Mouse (Mus musculus) adrenal gland, postnatal 14 days (tissue): ENCODE results near the gene Baz2b. TPM values are rescaled to one million over a fixed set of nuclear protein-coding genes. Genes with fewer than 3 reads are reported as not detected.
"Not testable (repeated sequence)": the region's sequence is repeated elsewhere in the genome, so short reads cannot be mapped to it uniquely, and the experiment has no call there.

Source experiments
- DNase-seq: peaks from one replicate; pipeline ENCODE4 v3.0.0; 2021; ENCODE audit warnings: mixed read lengths
- total RNA-seq: library from RNA; stranded (reverse); gene quantifications from 2 replicates; pipeline ENCODE4 v1.2.3, GENCODE M21; 2021

Gene Baz2b
- total RNA-seq, 1 experiment from 2014 or later: 79.7 TPM

DNA sequence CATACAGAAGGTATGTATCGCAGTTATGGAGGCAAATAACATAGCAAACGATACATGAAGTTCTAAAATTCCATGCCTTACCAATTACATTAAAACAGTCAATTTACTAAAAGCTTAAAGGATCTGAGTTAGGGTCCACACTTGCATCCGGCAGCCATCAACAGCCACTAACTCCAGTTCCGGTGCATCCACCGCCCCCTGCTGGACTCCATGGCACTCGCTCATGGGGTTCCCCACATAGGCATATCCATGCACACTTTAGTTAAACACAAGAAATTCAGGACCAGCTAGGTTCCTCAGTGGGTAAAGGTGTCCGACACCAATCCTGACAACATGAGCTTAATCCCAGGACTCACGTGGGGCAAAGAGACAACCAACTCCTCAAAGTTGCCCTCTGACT is 9.0 kb downstream of the Baz2b start:
- peak; percentile 82 for DNase-seq

DNA sequence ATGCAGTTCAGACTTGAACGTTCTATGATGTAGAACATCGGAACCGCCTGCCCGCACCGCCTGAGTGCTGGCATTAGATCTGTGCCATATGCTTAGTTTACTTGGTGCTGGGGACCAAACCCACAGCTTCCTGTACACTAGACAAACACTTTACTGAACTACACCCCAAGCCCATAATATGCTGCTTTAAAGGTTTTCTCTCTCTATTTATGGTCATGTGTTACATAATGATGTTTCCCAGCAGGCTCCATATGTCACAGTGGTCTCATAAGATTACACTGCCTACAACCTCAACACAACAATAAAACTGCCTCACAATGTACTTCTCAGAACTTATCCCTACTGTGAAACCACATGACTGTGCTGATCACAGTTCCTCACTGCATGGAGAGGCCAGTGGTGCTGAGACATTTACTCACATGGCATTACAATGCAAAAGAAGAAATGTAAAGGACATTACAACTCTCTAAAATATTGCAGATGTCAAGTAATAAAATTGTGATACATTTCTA is 9.5 kb downstream of the Baz2b start:
- no peak for DNase-seq

GRCm38 (mm10) chr2:60196841-60197240 is 12.8 kb downstream of the Baz2b start:
- DNase-seq: no peak

GRCm38 (mm10) chr2:60181696-60182095 is 27.9 kb downstream of the Baz2b start:
- DNase-seq: no peak

DNA sequence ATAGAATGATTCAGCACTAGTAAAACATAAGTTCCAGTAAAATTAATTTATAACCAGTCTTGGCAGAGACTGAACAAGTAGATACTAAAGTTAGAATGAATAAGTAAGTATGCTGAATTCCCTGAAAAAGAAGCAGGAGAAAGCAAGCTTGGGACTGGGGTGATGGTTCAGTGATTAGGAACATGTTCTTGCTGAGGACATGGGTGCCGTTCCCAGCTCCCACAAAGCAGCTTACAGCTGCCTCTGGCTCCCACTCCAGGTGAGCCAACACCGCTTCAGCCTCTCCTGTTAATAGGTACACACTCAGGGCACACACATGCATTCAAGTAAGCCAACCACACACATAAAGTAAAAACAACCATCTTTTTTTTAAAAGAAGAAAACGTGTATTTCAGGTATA is 32.1 kb downstream of the Baz2b start:
- DNase-seq: no peak

- no peak for DNase-seq
Observed at GRCm38 (mm10) chr2:60176087-60176486, 33.6 kb downstream of the Baz2b start.

- DNase-seq: no peak
Observed at GRCm38 (mm10) chr2:60175078-60175477, 34.6 kb downstream of the Baz2b start.

- no peak for DNase-seq
Observed at GRCm38 (mm10) chr2:60173595-60173994, 36.0 kb downstream of the Baz2b start.

GRCm38 (mm10) chr2:60173190-60173589 is 36.4 kb downstream of the Baz2b start:
- no peak for DNase-seq

DNA sequence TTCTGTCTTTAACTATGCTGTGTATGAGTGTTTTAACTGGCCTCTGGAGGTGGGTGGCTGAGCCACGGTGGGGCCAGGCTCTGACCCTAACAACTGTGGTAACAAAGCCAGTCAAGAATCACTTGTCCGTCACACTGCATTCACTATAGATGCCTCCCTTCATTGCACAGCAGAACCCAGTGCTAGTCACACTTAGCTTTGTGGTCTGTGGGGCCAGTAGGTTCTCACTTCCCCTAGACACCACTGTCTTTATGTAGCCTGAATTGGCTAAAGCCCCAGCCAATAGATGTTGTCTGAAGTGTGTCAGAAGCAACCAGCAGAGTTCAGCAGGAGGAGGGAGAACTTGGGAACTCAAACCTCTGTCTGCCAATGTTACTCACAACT is 37.1 kb downstream of the Baz2b start:
- peak; percentile 7 for DNase-seq

- DNase-seq: peak; percentile 10
Observed at GRCm38 (mm10) chr2:60171786-60172530, 37.7 kb downstream of the Baz2b start.

GRCm38 (mm10) chr2:60166878-60167277 is 42.8 kb downstream of the Baz2b start:
- DNase-seq: no peak

DNA sequence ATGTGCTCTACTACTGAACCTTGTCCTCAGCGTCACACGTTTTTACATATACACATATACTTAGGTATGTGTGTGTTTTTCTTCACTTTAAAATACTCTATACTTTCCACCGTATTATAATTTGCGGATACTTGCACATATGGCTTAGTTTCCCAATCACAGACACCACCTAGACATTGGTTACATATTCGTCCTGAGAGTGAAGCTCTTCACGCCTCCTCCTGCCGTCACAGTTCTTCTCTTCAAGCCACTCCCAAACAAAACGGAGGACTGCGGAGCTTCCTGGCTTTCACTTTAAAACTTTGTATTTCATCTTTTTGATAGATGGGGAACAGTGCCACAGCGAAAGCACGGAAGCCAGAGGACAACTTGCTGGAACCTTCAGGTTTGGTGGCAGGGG is 44.0 kb downstream of the Baz2b start:
- DNase-seq: no peak

DNA sequence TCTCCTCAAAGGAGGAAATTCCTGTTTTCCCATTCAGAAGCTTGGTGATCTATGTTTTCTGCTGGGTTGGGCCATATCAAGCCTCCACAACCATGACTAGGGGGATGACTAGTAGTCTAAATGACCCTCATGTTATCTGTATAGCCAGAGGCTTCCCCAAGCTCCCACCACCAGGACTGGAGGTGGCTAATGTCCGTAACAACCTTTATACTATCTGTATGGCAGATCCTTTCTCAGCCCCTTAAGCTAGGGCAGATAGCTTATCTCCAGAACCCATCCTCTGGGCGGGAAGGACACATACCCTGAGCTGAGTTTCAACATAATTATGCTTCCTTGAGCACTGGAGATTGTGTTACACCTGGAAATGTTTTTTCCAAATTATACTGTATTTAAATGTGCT is 45.9 kb downstream of the Baz2b start:
- no peak for DNase-seq

- DNase-seq: no peak
Observed at GRCm38 (mm10) chr2:60152481-60152880, 57.2 kb downstream of the Baz2b start.

GRCm38 (mm10) chr2:60148651-60149050 is 61.0 kb downstream of the Baz2b start:
- no peak for DNase-seq

DNA sequence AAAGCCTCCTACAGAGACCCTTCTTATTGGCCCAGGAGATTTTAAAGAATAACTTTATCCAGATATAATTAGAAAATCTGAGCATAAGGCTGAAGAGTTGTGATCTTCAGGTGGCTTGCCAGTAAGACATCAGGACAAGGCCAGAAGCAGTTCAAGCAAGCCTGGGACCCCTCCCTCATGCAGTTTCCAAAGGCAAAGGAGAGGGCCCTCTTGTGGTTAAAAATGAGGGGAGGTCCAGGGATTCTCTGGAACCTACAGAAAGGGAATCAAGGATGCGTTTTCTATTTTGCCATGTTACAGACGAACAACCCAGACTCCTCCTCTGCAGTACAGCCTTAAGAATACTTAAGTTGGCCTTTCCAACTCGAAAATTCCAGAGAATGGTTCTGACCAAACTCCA is 62.2 kb downstream of the Baz2b start:
- DNase-seq: no peak

GRCm38 (mm10) chr2:60145742-60146141 is 63.9 kb downstream of the Baz2b start:
- DNase-seq: no peak

DNA sequence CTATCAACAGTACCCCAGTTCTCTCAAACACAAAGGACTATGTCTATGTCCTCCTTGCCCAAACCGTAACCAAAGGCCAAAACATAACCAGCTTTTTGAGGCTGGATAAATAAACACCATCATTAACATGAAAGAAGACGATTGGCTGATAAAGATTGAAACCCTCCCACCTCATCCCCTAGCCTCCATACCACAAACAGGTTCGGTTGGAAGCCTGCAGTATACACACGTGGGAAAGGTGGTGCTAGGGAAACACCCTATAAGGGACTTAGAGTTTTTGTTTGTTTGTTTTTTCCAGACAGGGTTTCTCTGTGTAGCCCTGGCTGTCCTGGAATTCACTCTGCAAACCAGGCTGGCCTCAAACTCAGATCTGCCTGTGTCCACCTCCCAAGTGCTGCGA is 66.3 kb downstream of the Baz2b start:
- no peak for DNase-seq

DNA sequence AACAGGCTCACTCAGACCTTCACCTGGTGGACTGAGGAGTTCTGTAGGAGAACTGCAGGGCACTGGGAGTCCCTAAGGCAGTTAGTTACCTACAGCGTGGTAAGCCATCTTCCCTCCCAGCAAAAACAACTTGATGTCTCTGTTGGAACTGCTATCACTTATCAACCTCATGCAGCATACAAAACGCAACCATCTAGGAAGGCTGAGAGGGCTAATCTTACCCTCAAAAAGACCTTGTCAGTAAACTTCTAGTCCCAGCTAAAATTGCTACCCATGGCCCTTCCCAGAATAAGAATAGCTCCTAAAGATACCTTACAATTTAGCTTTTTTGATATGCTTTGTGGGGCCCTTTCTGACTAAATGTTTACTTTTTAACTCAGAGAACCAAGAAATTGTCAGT is 67.4 kb downstream of the Baz2b start:
- no peak for DNase-seq

DNA sequence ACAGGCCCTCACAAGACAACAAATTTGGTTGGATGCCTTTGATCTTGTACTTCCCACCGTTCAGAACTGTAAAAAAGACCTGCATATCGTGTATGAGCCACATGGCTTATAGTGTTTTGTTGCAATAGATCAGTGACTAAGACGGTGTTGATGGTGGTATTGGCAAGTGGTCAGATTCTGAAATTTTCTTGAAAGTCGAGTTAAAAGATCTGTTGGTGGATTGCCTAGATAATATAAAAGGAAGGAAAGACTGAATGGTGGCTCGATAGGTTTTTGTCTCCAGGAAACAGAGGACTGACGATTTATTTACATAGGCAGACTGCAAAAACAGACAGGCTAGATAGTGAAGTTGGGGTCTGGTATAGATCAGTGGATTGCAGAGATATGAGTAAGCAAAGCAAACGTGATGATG is 70.9 kb downstream of the Baz2b start:
- DNase-seq: no peak

DNA sequence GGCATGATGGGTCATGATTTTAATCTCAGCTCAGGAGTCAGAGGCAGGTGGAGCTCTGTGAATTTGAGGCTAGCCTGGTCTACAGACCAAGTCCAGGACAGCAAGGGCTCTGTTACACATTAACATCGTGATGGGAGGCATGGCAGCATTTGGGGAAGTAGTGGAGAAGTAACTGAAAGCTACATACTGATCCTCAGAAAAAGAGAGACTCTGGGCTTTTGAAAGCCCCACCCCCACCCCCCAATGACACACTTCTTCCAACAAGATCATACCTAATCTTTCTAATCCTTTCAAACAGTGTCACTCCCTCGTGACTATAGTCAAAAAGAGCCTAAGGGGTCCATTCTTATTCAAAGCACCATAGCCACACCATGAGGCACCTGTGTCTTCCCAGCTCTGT is 73.8 kb downstream of the Baz2b start:
- DNase-seq: no peak

- not testable (repeated sequence) for DNase-seq
Observed at GRCm38 (mm10) chr2:60134958-60135357, 74.7 kb downstream of the Baz2b start.

- no peak for DNase-seq
Observed at GRCm38 (mm10) chr2:60133072-60133471, 76.6 kb downstream of the Baz2b start.
